Mouse (Mus musculus) urinary bladder, adult 18-20 months (tissue): ENCODE measurements around the gene Zdhhc7.
A peak's percentile ranks its signal among the peaks of the same experiment; 100 is the strongest.

Experiments used
- DNase-seq, 2 experiments: peaks; one replicate each; pipeline ENCODE4 v3.0.0; 2022; ENCODE audit warnings: low spot score in 2 of 2, mixed read lengths in 2 of 2

Zdhhc7 gene

GRCm38 (mm10) chr8:120101068-120101972, at the start of gene Zdhhc7:
Zdhhc7 (minus strand) TSS chr8:120101482.
- DNase-seq: peak; percentile 72 to 84

DNA sequence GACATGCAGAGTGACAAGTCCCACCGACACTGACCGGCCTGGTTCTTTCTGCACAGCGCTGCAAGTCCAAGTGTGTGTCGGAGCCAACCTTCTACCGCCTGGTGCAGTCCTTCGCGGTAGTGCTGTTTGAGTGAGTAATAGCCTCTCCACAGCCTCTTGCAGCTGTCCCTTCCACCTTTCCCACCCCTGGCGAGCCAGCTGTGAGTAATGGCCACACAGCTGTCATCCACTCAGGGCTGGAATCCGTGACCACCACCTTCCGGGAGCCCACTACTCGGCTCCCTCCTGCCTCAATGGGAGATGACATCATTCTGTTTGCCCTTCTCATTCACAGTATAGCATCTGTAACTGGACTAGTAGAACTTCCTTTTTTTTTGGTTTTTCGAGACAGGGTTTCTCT, 48.7 kb upstream of the Zdhhc7 start:
- no peak for DNase-seq

DNA sequence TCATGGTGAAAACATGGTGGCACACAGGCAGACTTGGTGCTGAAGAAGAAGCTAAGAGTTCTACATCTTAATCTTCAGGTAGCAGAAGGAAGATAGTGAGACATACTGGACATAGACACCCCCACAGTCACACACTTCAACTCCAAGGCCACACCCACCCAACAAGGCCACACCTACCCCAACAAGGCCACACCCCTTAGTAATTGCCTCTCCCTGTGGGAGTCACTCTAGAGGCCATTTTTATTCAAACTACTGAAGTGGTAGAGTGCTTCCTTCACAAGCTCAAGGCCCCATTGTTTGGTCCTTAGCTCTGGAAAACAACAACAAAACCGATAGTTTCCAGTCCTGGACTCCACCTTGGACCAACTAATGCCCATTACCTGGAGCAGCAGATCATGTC, 44.8 kb upstream of the Zdhhc7 start:
- no peak for DNase-seq

DNA sequence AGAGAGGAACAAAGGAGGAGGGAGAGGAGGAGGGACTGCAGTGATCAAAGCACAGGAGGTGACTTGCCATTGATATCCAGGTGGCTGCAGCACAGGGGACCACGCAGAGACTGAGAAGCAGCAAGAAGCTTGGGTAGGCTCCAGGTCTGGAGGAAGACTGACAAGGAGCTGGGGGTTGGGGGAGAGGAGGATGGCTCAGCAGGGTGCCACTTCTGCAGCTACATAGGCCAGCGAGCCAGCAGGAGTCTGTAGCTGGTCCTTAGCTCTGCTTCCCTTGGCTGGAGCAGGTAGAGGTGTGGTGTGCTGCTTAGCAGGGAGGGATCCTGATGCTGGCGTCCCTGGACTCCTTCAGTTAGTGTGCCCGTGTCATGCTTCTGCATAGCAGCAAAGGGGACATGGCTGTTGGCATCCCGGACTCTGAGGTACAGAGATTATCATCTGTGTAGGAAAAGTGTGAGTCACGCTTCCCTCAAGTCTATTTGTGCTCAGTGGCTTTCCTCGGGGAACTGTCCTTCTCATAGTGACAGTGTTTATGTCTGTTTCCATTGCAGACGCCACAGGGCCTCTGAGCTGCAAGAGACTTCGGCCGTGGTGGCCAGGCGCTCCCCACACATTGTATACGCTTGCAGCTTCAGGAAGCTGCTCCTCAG, 43.5 kb upstream of the Zdhhc7 start:
- no peak for DNase-seq

GRCm38 (mm10) chr8:120143911-120144651, 42.8 kb upstream of the Zdhhc7 start:
- no peak for DNase-seq

- no peak for DNase-seq
Observed at GRCm38 (mm10) chr8:120140769-120141168, 39.5 kb upstream of the Zdhhc7 start.

GRCm38 (mm10) chr8:120138958-120139357, 37.7 kb upstream of the Zdhhc7 start:
- no peak for DNase-seq

DNA sequence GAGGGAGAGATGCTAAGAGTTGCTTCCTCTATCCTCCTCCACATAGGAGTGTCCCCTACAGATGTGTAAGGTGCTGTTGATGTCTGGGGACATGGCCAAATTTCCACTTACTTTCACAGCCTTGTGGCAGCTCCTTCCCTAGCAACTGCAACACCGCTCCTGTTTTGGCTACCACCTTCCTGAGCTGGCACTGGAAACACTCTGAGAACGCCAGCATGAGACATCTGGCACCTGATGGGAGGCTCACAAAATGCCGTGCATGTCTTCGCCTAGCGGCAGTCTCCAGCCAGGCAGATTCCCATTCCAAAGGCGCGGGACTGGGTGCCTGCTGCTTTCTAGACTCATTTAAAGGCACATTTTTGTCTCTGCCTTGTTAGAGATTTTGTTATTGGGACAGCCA, 35.3 kb upstream of the Zdhhc7 start:
- DNase-seq: no peak

- no peak for DNase-seq
Observed at GRCm38 (mm10) chr8:120135687-120136086, 34.4 kb upstream of the Zdhhc7 start.

- DNase-seq: no peak
Observed at GRCm38 (mm10) chr8:120133169-120133568, 31.9 kb upstream of the Zdhhc7 start.

DNA sequence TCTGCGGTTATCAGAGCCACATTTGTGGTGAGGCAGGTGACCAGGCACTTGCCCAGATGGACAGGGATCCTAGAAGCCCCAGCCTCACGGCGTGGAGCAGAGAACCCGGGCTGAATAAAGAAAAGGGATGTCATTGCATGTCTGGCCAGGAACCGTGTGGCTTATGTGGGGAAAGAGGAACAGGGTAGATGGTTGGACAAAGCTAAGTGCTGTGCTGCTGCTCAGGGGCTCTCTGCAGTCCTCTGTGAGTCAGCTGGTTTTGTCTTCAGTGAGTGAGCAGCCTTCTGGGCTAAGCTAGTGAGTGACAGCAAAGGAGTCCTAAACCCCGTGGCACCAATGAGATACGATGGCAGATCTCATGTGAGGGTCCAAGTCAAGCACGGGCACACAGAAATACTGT, 29.9 kb upstream of the Zdhhc7 start:
- no peak for DNase-seq

DNA sequence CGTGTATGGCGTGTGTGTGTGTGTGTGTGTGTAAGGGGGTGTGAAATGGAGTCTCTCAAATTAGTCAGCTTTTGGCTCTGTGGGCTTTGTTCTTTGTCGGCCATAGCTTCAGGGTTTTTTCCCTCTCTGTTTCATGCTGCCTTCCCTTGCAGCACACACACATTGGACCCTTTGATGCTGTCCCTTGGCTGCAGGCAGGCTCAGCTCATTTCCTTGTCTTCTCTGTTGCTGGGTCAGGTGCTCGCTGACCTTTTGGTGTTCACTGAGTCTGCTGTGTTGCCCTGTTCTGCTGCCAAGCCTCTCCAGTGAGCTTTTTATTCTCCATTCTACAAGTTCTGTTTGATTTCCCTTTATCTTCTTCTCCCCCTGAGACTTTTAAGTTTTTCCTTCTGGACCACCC, 28.3 kb upstream of the Zdhhc7 start:
- DNase-seq: no peak

DNA sequence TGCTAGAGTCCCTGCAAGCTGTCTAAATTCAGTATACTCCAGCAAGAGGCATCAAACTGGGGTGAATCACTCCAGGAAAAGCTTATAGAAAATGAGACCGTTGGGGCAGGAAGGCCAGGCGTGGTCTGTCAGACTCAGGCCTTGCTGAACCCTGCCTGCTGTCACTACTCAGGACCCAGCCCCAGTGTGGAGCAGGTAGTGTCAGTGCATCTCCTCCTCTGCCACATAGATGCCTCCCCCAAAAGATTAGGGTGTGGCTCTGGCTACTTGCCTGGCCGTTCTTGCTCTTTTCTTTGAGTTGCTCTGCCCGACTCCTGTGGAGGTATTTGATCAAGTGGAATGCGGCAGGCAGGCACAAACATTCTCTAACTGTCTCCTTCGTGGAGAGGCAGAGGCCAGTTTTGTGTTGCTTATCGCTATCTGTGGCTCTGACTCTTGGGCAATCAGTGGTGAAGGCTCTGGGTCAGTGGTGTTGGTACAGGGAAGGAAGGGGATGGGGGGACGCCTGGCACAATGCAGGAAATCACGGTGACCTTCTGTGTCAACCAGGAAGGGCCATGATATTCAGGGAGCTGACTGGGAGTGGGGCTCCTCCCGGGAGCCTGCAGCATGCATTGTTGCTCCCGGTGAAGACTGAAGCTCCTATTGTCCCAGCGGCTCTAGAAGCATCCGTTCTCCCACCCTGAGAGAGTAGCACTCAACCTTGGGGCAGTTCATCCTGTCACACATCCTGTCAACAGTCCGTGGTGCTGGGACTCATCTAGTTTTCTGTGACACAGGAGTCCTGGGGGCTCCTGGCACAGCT, 25.3 kb upstream of the Zdhhc7 start:
- no peak for DNase-seq

GRCm38 (mm10) chr8:120124836-120125389, 23.6 kb upstream of the Zdhhc7 start:
- DNase-seq: no peak

DNA sequence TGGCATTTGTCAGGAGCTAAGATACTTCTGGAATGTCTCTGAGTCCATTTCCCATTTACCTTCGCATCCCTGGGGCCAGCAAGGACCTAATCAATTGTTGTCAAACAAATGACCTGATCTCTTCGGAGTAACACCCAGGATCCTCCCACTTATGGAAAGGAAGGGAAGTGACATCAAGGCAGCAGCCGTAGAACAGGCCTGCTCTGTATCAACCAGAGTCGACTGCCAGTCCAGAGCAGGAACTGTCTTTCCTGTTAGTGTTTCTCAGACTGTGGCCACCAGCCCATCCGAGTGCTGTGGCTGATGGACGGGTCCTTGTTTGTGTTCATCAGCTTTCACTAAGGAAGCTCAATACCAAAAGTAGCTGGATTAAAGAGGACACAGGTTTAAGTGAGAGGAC, 23.0 kb upstream of the Zdhhc7 start:
- DNase-seq: no peak

DNA sequence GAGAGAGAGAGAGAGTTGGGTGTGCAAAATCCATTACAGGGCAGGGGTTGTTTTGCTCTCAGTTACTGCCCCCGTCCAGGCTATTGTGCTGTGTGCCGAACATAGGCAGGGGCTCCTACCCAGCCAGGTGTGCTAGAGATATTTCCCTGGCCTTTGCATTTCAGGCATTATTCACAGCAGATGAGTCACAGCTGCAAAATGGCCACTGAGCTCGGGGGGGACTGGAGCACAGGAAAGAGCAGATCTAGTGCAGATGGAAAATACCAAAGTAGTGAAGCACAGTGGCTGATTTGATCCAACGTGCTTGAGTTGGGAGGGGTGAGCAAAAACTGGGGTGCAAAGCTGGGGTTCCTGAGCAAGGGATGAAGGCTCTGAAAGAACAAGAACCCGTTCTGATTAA, 19.7 kb upstream of the Zdhhc7 start:
- DNase-seq: no peak

DNA sequence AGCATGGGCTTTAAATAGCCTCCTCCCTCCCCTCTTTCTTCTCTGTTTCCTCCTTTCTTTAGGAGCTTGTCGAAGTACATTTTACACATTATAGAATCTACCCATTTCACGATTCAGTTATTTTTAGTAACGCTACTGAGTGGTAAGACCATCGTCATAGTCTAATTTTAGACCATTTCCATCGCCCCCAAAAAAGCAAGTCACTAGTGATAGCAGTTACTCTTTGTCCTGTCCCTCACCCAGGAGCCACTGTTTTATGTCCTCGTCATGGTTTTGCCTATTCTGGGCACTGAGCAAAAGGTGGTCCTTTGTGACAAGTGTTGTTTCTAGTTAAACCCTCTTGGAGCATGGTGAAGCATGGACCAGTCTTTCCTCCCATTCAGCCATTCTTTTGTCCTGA, 18.6 kb upstream of the Zdhhc7 start:
- DNase-seq: no peak

GRCm38 (mm10) chr8:120119429-120119828, 18.1 kb upstream of the Zdhhc7 start:
- no peak for DNase-seq

DNA sequence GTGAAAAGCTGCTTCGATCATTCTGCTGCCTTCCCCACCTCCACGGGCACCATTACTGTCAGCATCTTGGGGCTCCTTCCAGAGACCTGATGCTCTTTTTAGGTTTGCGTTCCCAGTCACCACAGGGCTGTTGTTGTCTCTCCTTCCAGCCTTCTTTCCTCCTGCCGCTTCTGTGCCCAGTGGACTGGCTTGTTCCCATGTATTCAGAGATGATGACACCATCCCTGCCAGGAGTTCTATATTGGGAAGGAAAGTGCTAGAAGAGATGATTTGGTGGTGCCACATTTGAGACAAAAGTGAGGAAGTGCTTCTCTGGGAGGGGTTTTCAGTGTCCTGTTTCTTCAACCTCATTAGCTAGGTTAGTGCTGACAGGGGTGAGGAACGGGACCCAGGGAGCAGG, 17.6 kb upstream of the Zdhhc7 start:
- no peak for DNase-seq

DNA sequence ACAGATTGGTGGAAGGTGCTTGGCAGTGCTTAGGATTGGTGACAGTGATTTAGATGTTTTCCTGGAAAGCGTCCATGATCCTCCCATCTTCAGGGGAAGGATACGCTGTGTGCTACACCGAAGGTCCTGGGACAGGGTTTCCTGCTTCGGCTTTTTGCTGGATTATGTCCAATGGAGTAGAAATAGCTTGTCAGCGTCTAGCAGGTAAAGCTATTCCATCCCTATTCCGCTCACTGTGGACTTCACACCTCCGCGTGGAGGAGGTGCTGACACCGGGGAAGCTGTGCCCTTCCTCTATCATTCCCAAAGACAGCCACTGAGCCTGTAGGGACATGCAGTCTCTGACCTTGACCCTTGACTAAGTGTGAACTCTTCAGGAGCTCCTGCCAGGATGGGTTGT, 16.9 kb upstream of the Zdhhc7 start:
- DNase-seq: no peak

GRCm38 (mm10) chr8:120116600-120116999, 15.3 kb upstream of the Zdhhc7 start:
- DNase-seq: no peak
